Mouse (Mus musculus) ovary, adult 18-20 months (tissue): ENCODE data around the gene Tnnc1.

Experiments used
- DNase-seq: peaks from one replicate; pipeline ENCODE4 v3.0.0; 2022; ENCODE audit warnings: low spot score, mixed read lengths

Tnnc1 gene

GRCm38 (mm10) chr14:31258476-31259050 lies 50.5 kb downstream of the Tnnc1 start:
- DNase-seq = no peak

GRCm38 (mm10) chr14:31260374-31260773 lies 52.3 kb downstream of the Tnnc1 start:
- DNase-seq = no peak

GRCm38 (mm10) chr14:31260932-31261331 lies 52.8 kb downstream of the Tnnc1 start:
- no peak for DNase-seq
